Mouse (Mus musculus) common myeloid progenitor, adult 5-6 weeks (primary cell): ENCODE measurements at regions not wholly inside any gene's neighbourhood (a gene's known extent, or its start where the extent isn't known, plus 50 kb on each side); places are given as distances from the start of the nearest gene placed in this dataset.

Experiments
- ATAC-seq: replicated peaks from 2 replicates; pipeline ENCODE4 v1.8.0; 2016; ENCODE audit warnings: low read depth, mild to moderate bottlenecking, moderate TSS enrichment, inconsistent platforms; ENCODE audit not compliant: poor library complexity, severe bottlenecking

DNA sequence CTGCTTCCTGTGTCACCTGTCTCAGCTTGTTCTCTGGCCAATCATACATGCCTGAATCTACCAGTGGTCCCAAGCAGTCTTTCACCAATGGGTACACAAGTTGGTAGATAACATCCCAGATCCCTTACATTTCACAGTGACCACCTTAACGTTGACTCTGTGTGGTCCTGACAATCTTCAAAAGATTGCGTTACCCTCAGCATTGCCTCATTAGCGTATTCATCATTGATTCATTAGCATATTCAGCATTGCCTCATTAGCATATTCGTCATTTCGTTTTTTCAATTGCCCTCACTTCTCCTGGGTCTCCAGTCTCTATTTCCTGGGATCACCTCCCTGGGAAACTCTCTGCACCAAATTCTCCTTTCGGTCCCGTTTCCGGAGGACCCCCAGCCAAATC, 55.5 kb upstream of the Habp2 start:
- no peak for ATAC-seq

GRCm38 (mm10) chr19:56231849-56232248, 55.1 kb upstream of the Habp2 start:
- ATAC-seq = no peak

- no peak for ATAC-seq
Observed at GRCm38 (mm10) chr19:56232269-56232668, 54.7 kb upstream of the Habp2 start.

DNA sequence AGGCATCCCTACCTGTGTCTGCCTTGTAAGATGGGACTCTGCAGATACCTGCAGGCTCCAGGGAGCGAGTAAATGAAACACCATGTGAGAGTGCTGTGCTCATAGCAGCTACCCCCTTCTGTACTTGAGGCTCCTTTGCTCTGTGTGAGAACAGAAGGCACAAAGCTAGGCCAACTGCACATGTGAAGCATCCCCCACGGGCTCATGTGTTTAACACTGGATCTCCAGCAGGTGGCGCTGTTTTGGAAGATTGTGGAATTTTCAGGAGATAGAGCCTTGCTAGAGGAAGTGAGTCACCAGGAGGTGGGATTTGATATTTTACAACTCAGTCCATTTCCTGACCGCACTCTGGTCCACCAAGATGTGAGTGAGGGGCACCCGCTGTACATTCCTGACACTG, 54.0 kb upstream of the Habp2 start:
- ATAC-seq = no peak

DNA sequence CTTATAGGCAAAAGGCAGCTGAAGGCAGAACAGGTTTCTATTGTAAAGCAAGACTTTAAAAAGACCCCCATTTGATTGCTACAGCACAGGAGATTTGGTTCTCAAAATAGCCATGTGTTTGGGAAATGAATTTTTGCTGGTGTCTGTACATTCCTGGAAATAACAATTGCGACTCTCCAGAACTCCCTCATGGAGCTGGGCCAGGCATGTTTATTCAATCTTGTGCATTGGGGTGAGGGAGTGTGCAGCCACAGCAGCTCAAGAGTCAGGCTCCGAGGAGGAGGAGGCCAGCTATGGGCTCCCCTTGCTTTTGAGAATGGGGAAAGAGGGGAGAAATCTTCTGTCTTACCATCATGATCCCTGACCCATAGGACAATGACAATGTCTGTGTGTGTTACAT, 51.9 kb upstream of the Habp2 start:
- ATAC-seq = no peak
